13 mouse cellular contexts compared by ENCODE assay signal in the genomic region with DNA sequence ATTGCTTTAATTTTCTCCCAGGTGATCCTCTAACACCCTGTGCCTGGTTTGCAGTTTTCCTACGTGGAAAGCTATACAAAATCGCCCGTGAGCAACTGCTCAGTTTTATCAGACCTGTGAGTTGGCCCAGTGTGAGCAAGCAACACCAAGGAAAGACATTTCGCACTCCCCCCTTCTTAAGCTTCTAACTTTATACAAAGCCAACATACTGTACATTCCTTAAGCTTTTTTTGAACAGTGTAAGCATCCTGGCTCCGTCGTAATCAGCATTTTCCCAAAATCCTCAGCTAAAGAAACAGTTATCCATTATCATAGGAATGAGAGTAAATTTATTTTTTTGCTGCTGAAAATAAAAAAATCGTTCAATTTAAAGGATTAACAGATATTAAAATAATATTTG.
"Had no signal": no experiment of that assay in that cellular context is flagged by ENCODE, and none has a peak within 500 bp of the region (broad histone marks: within the 10 kb centered on the region; RNA-seq: fewer than 3 reads in every experiment).

No protein-coding gene starts in this region.

- ATAC-seq: intestine, embryonic 15.5 days had no signal

- DNase-seq: kidney, adult 18-20 months; kidney, postnatal 14 days; left cerebral cortex, postnatal 4 days; lung, postnatal 10 days; right cerebral cortex, adult 18-20 months; right cerebral cortex, postnatal 25 days; thymus, postnatal 4 days had no signal

- H3K4me2 ChIP-seq: intestine, embryonic 15.5 days; kidney, embryonic 15.5 days; limb, embryonic 13.5 days; neural tube, embryonic 15.5 days had no signal

- H3K4me3 ChIP-seq: intestine, embryonic 15.5 days; kidney, embryonic 15.5 days; limb, embryonic 13.5 days; myocyte; neural tube, embryonic 15.5 days had no signal

- H3K9ac ChIP-seq: intestine, embryonic 15.5 days; kidney, embryonic 15.5 days; limb, embryonic 13.5 days; liver, embryonic 14.5 days; neural tube, embryonic 15.5 days had no signal

- H3K36me3 ChIP-seq: intestine, embryonic 15.5 days; kidney, embryonic 15.5 days; limb, embryonic 13.5 days; neural tube, embryonic 15.5 days had no signal

- H3K9me3 ChIP-seq: intestine, embryonic 15.5 days; kidney, embryonic 15.5 days; limb, embryonic 13.5 days; neural tube, embryonic 15.5 days had no signal

- H3K27ac ChIP-seq: intestine, embryonic 15.5 days; kidney, embryonic 15.5 days; limb, embryonic 13.5 days; liver, embryonic 14.5 days; neural tube, embryonic 15.5 days had no signal

- H3K27me3 ChIP-seq: intestine, embryonic 15.5 days; kidney, embryonic 15.5 days; limb, embryonic 13.5 days; neural tube, embryonic 15.5 days had no signal

- H3K4me1 ChIP-seq: intestine, embryonic 15.5 days; kidney, embryonic 15.5 days had no signal
